Mouse (Mus musculus) spleen, adult 18-20 months (tissue): ENCODE measurements around the gene Krr1.
A peak's percentile ranks its signal among the peaks of the same experiment; 100 is the strongest.

Source experiments
- DNase-seq, 2 experiments: peaks; one replicate each; pipeline ENCODE4 v3.0.0; 2022; ENCODE audit warnings: mixed read lengths in 2 of 2

Gene Krr1

GRCm38 (mm10) chr10:111972542-111973361, at the start of gene Krr1:
Krr1 (plus strand) TSS chr10:111972664.
- peak; percentile 73 to 78 for DNase-seq

- DNase-seq = no peak
Observed at GRCm38 (mm10) chr10:111923503-111924135, 48.8 kb upstream of the Krr1 start.

- DNase-seq = no peak
Observed at GRCm38 (mm10) chr10:111924141-111924540, 48.3 kb upstream of the Krr1 start.

- DNase-seq = no peak
Observed at GRCm38 (mm10) chr10:111924716-111925488, 47.6 kb upstream of the Krr1 start.

- peak; percentile 32 to 83 for DNase-seq
Observed at GRCm38 (mm10) chr10:111925489-111925860, 47.0 kb upstream of the Krr1 start.

GRCm38 (mm10) chr10:111932621-111933345, 39.7 kb upstream of the Krr1 start:
- no peak for DNase-seq

- DNase-seq = no peak
Observed at GRCm38 (mm10) chr10:111935207-111935606, 37.3 kb upstream of the Krr1 start.

GRCm38 (mm10) chr10:111936021-111936420, 36.4 kb upstream of the Krr1 start:
- no peak for DNase-seq

GRCm38 (mm10) chr10:111936491-111937145, 35.8 kb upstream of the Krr1 start:
- DNase-seq = no peak

- no peak for DNase-seq
Observed at GRCm38 (mm10) chr10:111937146-111937534, 35.3 kb upstream of the Krr1 start.

- DNase-seq = no peak
Observed at GRCm38 (mm10) chr10:111943026-111943425, 29.4 kb upstream of the Krr1 start.

GRCm38 (mm10) chr10:111945563-111945962, 26.9 kb upstream of the Krr1 start:
- DNase-seq = no peak

- no peak for DNase-seq
Observed at GRCm38 (mm10) chr10:111948041-111948440, 24.4 kb upstream of the Krr1 start.

- DNase-seq = no peak
Observed at GRCm38 (mm10) chr10:111949008-111949407, 23.5 kb upstream of the Krr1 start.

- no peak for DNase-seq
Observed at GRCm38 (mm10) chr10:111955836-111956235, 16.6 kb upstream of the Krr1 start.

GRCm38 (mm10) chr10:111957271-111958045, 15.0 kb upstream of the Krr1 start:
- peak in 1 of 2 experiments; percentile 45 for DNase-seq

GRCm38 (mm10) chr10:111958046-111958421, 14.4 kb upstream of the Krr1 start:
- DNase-seq = no peak

GRCm38 (mm10) chr10:111959353-111959752, 13.1 kb upstream of the Krr1 start:
- no peak for DNase-seq

- DNase-seq = no peak
Observed at GRCm38 (mm10) chr10:111960459-111960858, 12.0 kb upstream of the Krr1 start.

- no peak for DNase-seq
Observed at GRCm38 (mm10) chr10:111966394-111966793, 6.1 kb upstream of the Krr1 start.

- no peak for DNase-seq
Observed at GRCm38 (mm10) chr10:111971929-111972328, 535 bp upstream of the Krr1 start.
